Mouse (Mus musculus): ENCODE results near the gene Dock10.
A peak's percentile ranks its signal among the peaks of the same experiment; 100 is the strongest.

Dock10 gene

DNA sequence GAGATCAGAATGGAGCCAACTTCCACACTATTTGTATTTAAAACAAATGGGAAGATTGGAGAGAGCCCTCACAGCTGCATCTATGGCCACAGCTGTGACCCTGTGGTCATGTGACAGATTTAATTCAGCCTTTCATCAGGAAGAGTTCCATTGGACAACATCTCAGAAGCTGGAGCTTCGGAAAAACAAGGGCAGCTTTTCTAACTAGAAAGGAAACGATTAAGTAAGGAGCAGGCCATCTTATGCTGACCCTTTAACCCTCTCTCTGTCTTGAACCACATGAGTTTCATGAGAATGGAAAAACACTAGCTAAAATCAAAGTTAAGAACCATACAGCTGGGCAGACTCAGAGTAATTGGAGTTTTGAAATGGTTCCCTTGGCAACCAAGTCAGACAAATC, 101.9 kb downstream of the Dock10 start:
- DNase-seq (ENCODE audit: low spot score in 2 of 2) = no peak

DNA sequence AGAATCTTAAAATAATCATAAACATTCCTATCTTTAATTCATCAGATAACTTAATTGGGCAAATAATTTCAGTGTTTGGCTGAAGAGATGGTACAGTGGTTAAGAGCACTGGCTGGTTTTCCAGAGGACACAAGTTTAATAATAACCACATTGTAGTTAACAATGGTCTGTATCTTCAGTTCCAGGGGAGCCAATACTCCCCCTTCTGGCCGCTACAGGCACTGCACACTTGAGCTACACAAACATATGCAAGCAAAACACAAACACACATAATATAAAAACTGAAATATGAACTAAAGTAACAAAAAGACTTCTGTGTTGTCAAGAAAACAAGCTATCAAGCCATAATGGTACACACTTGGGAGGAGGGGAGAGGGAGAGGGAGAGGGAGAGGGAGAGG, 102.5 kb downstream of the Dock10 start:
- no peak for DNase-seq (ENCODE audit: low spot score in 2 of 2)

DNA sequence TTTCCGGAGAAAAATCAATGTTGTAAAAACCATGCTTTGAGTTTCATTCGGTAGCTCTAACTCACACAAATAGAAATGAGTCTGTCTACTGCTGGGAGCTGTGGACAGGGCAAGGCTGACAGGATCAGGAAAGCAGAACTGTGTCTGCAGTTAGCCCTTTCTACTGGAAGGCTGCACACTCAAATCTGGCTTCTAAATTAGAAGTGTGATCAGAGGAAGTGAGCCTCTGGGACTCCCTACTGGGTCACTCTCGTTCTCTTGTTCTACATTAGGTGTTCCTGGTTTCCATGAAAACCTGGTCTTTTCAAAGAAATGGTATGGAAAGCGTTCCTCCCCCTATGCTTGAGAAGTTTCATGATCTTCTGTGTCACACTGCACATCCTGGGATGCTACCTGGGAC, 103.1 kb downstream of the Dock10 start:
- no peak for DNase-seq (ENCODE audit: low spot score in 2 of 2)

DNA sequence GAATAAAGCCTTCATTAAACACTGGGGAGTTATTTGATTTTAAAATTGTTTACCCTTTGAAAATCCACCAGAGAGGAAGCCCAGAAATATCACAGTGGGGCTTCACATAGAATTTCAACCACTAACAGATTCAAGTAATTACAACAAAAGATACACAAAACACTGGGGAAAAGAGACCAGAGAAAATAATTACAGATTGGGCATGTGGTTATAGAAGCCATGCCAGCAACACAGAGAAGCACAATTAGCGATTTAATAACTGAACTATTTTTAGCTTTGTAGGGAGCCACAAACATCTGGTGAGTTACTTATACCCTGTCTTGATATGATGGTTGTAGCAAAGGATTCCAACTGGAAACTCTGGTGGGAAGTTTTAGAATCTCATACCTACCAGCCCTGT, 104.2 kb downstream of the Dock10 start:
- no peak for DNase-seq (ENCODE audit: low spot score in 2 of 2)

DNA sequence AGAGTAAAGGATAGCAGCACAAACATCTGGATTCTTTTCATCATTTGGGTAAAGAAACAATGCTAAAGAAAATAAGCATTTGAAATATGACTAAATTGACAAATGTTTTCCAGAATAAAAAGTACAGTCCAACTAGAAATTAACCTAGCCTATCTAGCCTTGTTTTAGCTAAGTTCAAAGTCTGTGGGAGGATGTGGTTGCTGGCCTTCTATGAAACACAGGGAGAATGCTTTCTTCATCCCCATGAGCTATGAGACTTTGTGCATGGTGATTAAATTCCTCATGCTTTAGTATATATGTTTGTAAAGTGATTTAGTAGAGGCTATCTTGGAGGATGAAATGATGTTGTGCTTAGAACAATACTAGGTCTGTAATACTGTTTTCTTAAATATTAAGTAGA, 105.5 kb downstream of the Dock10 start:
- DNase-seq (ENCODE audit: low spot score in 2 of 2) = no peak

DNA sequence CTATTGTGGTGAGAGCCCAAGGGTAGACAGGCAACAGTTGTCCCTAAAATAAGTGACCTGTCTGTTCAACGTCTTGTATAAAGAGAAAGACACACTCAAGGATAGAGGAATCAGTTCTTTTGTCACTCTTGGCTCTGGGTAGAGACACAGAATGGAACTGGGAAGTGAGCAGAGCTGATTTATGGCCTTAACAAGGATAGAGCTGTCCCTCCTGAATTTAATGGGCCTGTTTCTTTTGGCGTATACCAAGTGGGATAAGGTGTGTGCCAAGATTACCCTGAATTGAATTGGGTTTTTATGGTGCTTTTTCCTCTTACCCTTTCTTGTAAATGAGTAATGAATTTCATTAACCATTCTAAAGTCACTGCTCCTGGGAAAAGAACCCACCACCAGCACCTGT, 106.2 kb downstream of the Dock10 start:
- no peak for DNase-seq (ENCODE audit: low spot score in 2 of 2)

DNA sequence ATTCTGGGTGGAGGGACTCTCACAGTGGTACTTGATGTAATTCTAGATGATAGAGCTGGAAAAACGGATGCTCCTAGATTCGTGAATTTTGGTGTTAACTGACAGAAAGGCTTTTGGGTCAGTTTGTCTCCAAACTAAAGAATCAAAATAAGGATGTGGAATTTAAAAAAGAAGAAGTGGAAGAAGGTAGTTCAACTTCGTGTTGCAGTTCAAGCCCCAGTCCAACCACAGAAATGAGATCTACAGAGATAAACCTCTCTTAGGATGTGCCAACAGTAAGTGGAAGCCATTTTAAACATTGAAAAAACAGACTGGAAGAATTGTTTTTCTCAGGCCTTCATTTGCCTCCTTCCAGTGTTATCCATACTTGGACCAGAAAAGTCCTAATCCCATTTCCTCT, 111.7 kb downstream of the Dock10 start:
- no peak for DNase-seq (ENCODE audit: low spot score in 2 of 2)

DNA sequence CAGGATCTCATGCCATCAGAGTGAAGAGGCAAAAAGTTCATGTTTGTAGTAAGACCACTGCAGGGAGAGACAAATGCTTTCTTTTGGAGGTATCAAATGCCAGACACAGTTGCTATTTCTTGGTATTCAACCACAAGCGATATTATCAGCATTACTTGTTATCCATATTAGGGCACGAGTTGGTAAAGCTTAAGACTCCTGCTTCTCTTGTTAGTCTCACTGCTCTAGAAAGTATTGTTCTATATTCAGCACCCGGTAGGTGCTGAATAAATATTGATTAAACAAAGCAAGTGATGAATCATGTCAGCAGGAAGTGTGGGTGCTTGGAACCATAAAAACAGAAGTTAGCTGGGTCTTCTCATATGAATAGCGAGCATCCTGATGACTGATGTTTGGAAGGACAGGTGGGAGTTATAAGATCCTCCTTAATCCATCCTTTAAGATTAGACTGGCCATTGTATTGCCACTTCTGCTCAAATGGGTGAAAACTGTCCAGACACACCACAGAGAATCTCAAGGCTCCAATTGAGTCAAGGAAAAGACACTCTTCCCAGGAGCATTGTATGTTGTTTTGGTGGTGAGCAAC, 114.4 kb downstream of the Dock10 start:
- no peak for DNase-seq (ENCODE audit: low spot score in 2 of 2)

DNA sequence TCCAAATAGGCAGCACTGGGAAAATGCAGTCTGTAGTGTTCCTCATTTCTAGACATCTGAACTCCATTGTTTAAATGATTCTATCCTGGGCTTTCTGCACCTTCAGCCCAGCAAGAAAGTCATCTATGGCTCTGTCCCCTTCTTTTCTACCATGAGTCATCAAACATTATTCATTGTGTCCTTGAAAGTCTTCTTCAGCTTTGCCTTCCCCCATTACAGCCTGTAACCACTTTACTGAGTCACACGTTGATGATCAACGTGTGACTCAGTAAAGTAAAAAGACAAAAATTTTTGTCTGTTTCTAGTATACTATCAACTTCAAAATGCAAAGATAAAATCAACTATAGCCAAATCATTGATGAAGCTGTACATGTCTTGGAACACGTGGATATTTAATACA, 116.5 kb downstream of the Dock10 start:
- no peak for DNase-seq (ENCODE audit: low spot score in 2 of 2)

DNA sequence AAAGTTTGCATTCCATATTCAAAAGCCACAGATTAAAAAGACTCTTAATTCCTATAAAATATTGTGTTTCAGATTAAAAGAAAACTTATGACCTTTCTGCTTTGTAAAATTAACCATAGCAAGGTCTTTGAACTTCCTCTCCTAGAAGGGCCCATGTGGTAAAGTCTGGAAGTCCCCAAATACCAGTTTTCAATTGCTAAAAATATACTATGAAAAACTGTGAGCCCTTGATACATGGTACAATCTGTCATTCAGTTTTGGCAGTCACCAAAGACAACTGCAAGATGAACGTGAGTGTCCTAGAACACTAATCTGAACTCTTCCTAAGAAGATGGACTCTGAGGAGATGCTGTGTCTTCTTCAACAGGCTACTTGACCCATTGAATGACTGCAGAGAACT, 117.0 kb downstream of the Dock10 start:
- no peak for DNase-seq (ENCODE audit: low spot score in 2 of 2)

DNA sequence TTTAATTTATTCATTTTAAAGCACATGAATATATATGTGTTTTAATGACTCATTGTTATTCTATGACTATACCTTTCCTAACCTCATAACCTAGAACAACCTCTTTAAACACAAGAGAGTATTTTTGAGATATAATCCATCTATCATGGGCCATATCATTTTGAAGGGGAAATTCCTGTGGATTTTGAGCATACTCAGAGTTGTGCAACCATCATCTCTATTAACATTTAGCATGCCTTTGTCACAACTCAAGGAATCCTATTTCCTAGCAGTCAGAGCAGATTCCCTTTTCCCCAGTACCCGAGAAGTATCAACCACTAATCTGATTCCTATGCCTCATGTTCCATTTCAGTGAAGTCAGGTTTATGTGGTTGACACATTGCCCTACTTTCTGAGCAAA, 118.8 kb downstream of the Dock10 start:
- DNase-seq (ENCODE audit: low spot score in 2 of 2) = no peak

DNA sequence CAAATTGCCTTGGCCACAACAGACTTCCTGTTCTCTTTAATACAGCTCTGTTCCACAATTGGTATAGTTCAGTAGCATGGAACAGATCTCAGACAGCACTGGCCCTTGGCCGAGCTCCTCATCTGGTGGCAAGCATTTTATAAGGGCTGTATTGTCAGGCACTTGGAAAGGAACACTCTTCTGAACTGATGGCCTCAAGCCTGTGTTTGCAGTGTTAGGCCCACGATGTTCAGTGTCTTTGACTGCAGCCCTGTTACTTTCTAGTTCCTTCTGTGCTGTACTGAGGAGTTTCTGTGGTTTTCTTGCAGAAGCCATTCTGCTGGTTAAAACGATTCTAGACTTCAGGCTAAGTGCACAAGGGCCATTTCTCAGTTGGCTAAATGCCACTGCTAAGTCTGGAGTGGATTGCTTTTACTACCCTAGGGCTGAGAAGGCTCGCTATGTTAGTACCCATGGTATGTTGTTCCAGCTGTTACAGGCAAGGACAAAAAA, 121.1 kb downstream of the Dock10 start:
- peak; percentile 11 to 14 for DNase-seq (ENCODE audit: low spot score in 2 of 2)

DNA sequence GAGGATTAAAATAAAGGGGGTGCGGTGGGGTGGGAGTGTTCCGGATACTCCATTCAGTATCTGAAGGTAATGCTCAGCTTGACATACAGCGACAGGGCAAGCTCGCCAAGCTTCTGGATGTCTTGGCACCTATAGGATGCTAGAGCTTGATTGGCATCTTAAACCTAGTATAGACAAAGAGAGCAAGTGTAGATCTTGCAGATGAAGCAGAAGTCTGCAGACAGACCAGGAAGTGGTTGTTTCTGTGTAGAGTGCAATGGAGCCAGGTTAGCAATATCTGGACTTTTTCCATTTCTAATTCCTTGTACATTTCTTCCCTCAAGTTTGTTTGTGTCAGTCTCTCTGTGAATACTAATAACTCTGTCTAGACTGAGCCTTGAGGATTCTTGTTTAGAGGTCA, 122.5 kb downstream of the Dock10 start:
- no peak for DNase-seq (ENCODE audit: low spot score in 2 of 2)

DNA sequence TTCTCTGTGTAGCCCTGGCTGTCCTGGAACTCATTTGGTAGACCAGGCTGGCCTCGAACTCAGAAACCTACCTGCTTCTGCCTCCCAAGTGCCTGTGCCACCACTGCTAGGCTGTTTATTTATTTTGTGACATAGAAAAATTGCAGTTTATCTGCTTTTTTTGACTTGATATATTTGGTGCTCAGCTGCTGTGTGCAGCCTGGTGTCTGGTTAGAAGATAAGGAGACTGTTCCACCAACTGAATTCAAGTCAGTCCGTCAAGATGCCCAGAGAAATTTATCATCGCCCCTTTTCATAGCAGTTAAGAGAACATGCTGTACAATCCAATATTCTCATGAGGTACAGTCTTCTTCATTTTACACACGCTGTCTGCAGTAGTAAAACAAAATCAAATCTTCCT, 124.8 kb downstream of the Dock10 start:
- no peak for DNase-seq (ENCODE audit: low spot score in 2 of 2)

DNA sequence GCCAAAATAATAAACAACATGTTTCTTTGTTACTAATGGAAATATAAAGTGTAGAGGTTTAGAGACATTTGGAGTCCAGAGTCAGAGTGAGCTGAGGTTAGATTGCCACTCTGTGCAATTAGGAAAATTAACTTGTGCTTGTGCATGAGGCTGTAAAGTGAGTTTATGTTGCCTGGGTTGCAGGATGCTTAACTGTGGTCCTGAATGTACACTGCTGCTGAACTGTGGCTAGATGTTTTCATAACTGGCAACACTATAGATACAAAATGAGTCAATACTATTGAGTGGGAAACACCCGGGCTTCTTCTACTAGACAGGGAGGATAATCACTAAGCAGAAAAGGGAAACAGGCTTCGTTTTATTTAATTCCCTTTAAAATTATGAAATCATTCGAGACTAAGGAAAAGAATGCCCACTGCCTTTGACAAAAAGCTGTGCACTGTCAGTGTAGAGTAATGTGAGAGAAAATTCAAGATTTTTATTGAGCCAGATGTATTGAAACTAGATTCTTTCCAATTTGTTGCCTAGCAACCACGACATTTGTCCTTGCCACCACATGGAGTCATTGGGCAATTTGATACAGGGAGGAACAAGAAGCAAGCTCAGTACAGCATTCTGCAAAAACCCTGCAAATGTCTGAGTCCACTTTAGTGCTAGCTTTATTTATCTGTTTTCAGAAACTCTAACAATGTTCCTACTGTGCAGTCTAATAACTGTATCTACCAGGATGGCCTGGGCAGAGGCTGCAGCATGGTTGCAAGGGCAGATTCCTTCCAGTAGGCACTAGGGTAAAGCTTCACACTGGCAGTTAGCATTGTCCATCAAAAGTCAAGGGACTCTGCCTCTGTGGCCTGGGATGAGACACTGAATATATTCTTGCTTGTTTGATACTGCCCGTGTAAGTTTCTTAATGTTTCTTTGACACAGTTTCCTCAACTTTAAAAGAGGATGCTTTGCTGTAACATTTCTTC, 127.9 kb downstream of the Dock10 start:
- no peak for DNase-seq (ENCODE audit: low spot score in 2 of 2)

DNA sequence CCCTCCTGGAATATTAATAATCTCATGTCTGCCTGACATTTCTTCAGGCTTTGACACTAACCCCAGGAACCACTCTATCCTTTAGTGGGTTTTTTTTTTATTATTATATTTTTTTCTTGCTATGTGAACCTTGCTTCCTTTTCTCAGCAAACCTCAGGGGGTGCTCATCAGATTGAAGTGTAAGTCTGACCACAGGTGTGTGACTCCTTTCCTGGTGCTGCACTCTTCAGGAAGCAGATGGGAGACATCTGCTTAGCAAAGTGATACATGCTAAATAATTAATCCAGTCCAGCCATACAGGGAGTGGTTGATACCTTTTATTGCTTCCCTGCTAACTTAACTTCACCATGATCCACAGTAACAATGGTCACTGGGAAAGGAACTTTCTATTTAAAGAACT, 130.3 kb downstream of the Dock10 start:
- DNase-seq (ENCODE audit: low spot score in 2 of 2) = no peak

DNA sequence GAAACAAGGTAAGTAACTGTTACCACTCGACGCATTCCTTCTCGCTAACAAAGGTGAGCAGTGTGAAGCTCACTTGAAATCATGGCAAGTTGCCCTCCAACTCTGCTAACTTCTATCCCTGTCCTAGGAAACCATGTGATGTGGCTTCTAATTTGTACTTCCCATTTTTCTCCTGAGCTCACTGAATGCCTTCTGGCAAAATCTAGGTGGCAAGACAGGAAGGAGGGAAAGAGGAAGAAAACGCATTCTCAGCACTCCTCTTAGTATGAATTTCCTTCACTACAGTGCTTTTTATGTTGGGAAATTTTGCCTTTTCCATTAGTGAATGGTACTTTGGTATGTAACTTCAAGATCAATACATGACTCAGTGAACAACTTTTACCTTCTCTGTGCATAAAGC, 131.5 kb downstream of the Dock10 start:
- DNase-seq (ENCODE audit: low spot score in 2 of 2) = no peak

DNA sequence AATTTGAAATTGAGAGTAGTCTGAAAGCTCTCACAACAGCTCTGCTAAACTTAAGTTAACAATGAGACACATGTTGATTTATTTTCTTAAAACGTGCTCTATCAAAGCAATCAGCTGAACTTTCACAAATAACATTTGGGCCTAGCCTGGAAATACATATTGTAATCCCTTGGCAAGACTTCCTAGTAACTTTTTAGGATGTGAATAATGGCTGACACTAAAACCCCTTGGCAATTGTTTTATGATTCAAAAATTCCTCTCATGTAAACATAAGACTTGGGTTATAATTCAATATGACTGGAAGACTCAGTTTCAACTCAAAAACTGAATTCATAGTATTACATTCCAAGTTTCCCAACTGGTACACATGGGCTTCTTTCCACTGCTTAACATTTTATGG, 133.0 kb downstream of the Dock10 start:
- DNase-seq (ENCODE audit: low spot score in 2 of 2) = no peak

DNA sequence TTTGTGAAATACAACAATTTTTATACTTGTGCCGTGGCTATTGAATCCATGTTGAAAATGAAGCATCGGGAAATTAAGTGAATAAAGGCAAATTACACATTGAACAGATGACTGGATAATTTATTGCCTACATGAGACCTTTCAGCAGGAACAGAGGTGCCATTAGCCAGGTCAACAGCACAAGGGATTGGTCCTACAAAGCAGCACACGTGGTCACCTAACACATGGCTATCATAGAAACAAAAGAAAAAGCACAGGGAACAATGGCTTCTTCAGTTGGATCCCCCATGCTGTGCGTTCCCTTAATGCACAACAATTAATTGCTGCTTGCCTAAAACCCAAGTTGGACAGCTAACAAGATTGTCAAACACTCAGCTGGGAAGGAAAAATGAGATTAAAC, 133.8 kb downstream of the Dock10 start:
- DNase-seq (ENCODE audit: low spot score in 2 of 2) = no peak

DNA sequence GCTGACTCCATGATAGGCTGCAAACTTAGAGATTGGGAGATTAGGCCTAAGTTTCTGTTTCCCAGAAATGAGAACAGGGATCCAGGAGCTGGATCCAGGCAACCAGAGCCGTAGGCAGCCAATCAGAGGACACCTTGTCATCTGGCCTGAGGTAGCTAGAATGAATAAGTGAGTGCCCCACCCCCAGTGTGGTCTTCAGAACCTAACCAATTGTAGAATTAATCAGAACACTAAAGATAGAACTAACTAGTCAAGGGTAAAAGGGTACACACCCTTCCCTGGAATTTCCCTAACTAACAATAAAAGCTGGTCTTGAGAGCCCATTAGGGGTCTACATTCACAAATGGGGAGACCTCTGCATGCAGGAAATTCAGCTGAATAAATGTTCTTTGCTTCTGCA, 135.7 kb downstream of the Dock10 start:
- DNase-seq (ENCODE audit: low spot score in 2 of 2) = no peak

DNA sequence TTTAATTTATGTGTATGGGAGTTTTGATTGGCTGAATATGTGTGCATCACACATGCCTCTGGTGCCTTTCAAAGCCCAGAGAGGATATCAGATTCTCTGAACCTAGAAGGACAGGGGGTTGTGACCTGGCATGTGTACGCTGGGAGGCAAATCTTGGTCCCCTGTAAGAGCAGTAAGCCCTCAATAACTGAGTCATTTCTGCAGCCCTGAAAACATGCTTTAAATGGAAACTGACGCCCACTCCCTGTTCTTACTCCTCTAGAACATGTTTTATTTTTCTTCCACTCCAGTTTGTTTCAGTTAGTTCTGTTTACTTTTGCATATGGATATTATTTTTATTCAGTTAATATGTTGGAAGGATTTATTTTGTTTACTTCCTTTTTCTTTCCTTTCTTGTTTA, 139.2 kb downstream of the Dock10 start:
- no peak for DNase-seq (ENCODE audit: low spot score in 2 of 2)

DNA sequence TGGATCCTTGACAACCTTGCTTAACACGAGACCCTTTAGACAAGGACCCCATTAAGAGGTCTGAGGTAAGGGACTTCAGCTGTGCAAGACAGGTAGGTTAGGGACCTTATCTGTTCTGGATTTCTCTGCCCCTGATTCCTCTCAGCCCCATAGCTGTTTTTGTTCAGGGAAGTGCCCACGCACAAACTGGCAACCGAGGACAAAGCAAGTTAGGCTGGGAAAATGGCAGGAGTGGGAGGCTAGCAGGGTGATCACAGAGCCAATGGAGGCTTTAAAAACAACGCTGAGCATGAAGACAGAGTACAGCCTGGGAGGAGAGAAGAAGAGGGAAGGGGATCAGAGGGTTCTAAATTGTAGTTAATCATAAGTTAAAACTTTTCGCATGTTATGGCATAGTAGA, 141.7 kb downstream of the Dock10 start:
- DNase-seq (ENCODE audit: low spot score in 2 of 2) = no peak

DNA sequence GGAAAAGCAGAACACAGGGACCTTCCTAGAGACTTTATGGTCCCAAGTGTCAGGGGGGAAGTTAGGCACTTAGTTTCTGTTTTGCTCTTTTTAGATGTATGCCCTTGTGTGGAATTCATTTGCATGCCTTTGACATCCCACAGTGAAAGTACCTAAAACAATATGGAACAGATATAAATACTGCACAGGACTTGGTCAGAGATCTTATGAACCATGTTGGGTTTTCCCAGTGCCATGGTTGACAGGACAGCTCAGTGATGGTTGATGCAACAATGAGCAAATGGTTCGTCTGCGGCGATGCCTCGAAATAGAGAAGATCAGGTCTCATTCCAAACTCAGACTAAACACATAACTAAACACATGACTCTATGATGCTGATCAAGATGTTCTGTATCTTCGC, 143.6 kb downstream of the Dock10 start:
- no peak for DNase-seq (ENCODE audit: low spot score in 2 of 2)
